Mouse (Mus musculus): ENCODE measurements around the gene Nmu. TPM values are rescaled to one million over a fixed set of nuclear protein-coding genes. Genes with fewer than 3 reads are reported as not detected.

Nmu gene
- not detected for total RNA-seq (2023)

DNA sequence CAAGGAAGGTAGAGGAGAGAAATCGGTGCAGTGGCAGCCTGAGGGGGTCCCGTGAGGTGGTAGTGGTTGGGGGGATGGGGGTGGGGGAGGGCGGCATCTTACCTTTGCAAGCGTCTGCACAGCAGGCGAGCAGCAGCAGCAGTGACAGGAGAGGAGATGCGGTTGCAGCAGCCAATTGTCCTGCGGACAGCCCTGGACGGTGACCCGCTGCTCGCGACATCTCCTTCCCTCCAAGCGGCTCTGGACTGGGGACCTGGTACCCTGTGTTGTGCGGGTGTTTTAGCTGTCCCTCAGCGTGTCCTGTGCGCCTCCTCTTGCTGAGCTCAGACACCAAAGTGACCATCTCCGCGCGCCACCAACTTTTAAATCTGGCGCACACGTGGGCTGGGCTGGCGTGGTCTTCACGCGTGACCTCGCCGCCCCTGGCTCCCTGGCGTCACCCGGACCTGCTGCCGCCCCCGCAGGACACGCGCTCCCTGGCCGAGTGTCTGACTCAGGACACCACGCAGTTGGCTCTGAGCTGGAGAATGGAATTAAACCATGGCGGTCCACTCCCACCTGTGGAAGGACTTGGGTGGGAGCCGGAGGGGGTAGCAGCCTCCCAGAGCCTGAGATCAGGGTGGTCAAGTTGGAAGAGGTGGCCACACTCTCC, at the start of gene Nmu:
Nmu (minus strand) TSS at position 336 of the 652 bp plus-strand sequence.

DNA sequence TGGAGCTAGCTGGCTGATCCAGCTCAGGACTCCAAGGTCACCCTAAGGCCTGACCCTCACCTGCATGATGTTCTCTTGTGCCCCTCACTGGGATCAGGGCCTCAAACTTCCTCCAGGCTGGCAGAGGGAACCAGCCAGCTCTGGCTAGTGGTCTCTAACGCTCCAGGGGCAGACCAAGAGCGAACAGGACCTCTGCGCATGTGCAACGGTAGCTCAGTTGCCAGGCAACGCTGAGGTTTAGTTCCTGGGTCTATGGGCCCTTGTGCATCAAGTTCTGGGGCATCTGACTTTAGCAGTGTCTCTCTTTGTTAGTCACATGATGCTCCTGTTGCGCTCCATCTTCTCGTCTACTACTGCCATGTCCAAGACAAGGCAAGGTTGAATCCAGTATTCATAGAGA, 32.6 kb downstream of the Nmu start, which contains the start of gene Pdcl2:
Pdcl2 (minus strand) TSS at position 204 of the 400 bp plus-strand sequence.

DNA sequence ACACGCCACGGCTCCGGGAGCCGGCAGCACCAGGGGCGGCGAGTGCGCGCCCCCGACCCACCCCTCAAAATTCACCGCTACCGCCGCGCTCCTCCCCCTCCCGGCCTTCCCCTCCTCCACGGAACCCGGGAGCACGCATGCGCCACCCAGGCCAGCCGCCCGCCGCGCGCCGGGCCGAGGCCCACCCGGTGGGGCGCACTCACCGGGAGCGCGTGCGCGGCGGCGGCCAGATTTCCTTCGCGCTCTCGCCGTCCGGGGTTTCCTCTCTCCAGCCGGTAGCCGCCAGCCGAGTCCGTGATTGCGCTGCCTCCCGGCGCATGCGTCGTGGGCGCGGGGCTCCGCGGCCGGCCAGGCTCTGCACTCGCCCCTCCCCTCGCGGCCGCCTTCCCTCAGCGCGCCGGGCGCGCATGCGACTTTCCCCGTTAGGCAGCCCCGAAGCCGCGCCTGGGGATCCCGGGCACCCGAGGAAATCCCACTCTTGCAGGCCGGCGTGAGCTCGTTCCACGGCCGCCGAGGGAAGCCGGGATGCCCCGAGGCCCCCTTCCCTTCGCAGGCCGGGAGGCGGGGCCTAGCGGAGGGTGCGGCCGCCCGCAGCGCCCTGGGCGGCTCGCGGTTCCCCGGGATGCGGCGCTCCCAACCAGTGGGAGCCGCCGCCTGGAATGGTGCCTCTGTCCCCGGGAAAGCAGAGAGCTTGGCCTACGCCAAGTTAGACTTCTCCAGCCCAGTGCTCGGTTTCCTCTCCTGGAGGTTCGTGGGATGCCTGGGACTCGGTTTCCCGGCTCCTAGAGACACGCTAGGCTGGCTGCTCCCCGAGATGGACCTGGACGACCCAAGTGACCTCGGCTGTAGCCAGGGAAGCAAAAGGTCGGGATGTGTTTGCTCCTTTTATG, 58.9 kb downstream of the Nmu start, which contains the start of gene Clock:
Clock (minus strand) TSS at position 341 of the 890 bp plus-strand sequence.

Other genes starting within 250 kb of the Nmu start
- 31.2 TPM for gene Srd5a3, start 223.5 kb downstream of the Nmu start, total RNA-seq (2023)
- 35.3 TPM for gene Tmem165, start 179.9 kb downstream of the Nmu start, total RNA-seq (2023)
- 23.0 TPM for gene Clock, start 59.0 kb downstream of the Nmu start, total RNA-seq (2023)
- not detected for gene Pdcl2, start 32.6 kb downstream of the Nmu start, total RNA-seq (2023)
- gene Gm7271, start 120.3 kb upstream of the Nmu start, total RNA-seq (2023): not detected
- 63.2 TPM for gene Exoc1, start 165.5 kb upstream of the Nmu start, total RNA-seq (2023)
- gene Cep135, start 224.9 kb upstream of the Nmu start, total RNA-seq (2023): 19.6 TPM

All from CD8-positive naive resting alpha-beta T cell, adult 57 days (primary cell).